Mouse (Mus musculus) megakaryocyte, embryonic 14.5 days (primary cell): ENCODE measurements around the gene Klf13.

Experiments
- FLI1 ChIP-seq: IDR thresholded peaks from 2 replicates; pipeline ENCODE4 v1.6.1; 2012; ENCODE audit warnings: low read length, inconsistent platforms, mixed read lengths
- GATA1 ChIP-seq: IDR thresholded peaks from 3 replicates; pipeline ENCODE4 v1.6.1; 2012; ENCODE audit warnings: mixed read lengths, low read length, inconsistent platforms, borderline replicate concordance

GRCm38 (mm10) chr7:63930766-63931165, 7.9 kb downstream of the Klf13 start:
- TF ChIP-seq GATA1 (no peak), FLI1 (no peak)
